Mouse (Mus musculus) frontal cortex, postnatal 10 days (tissue): Measurements from ENCODE around the gene Resf1.
"Not testable (repeated sequence)": the region's sequence is repeated elsewhere in the genome, so short reads cannot be mapped to it uniquely, and the experiment has no call there.

ENCODE experiments used
- DNase-seq, 2 experiments: peaks; one replicate each; pipeline ENCODE4 v3.0.0; 2022; ENCODE audit warnings: low spot score in 2 of 2, mixed read lengths in 1 of 2

Gene Resf1

GRCm38 (mm10) chr6:149343802-149344201 lies 34.6 kb downstream of the Resf1 start:
- DNase-seq: no peak

- DNase-seq: no peak
Measured at GRCm38 (mm10) chr6:149344372-149344771, 35.2 kb downstream of the Resf1 start.

GRCm38 (mm10) chr6:149348211-149348610 lies 39.0 kb downstream of the Resf1 start:
- DNase-seq: not testable (repeated sequence)

GRCm38 (mm10) chr6:149354826-149355495 lies 45.7 kb downstream of the Resf1 start:
- DNase-seq: no peak

GRCm38 (mm10) chr6:149355799-149356198 lies 46.6 kb downstream of the Resf1 start:
- not testable (repeated sequence) for DNase-seq

- DNase-seq: no peak
Measured at GRCm38 (mm10) chr6:149357155-149357554, 47.9 kb downstream of the Resf1 start.

GRCm38 (mm10) chr6:149362533-149362932 lies 53.3 kb downstream of the Resf1 start:
- DNase-seq: not testable (repeated sequence)

GRCm38 (mm10) chr6:149365975-149366374 lies 56.8 kb downstream of the Resf1 start:
- DNase-seq: not testable (repeated sequence)

GRCm38 (mm10) chr6:149366403-149366802 lies 57.2 kb downstream of the Resf1 start:
- DNase-seq: no peak

GRCm38 (mm10) chr6:149374986-149375457 lies 65.8 kb downstream of the Resf1 start:
- peak; percentile 20 to 44 for DNase-seq

GRCm38 (mm10) chr6:149383531-149383930 lies 74.3 kb downstream of the Resf1 start:
- DNase-seq: no peak
